Mouse (Mus musculus) cerebellum, adult (tissue): ENCODE measurements around the gene Plcd4.
"Not testable (repeated sequence)": the region's sequence is repeated elsewhere in the genome, so short reads cannot be mapped to it uniquely, and the experiment has no call there.

Experiments used
- ATAC-seq: cut with Nextera tagmentation; 2 replicates; pipeline ENCODE4 v1.9.2; 2017; ENCODE audit warnings: mild to moderate bottlenecking, moderate library complexity, mixed read lengths; ENCODE audit not compliant: insufficient number of reproducible peaks, low FRiP score, low TSS enrichment

The Plcd4 gene

DNA sequence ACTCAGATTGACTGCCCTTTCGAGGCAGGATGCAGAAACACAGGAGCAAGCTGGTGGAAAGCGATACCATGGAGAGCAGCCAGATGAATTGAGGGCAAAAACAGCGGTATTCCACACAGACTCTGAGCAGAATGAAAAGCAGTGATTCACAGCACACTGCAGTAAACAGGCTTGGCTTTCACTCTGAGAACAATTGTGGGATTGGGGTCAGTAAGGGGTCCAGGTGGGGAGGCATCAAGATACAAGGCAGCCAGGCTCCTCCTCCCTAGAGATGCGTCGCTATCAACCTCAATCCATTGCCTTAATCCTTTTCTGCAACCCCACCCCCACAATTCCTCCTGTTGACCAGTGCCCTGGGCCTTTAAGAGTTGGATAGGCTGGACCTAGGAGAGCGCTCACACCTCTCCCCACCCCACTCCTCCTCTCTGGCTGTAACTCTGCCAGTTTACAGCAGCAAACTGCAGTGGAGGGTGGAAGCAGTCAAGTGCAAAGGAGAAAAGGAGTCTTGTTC, at the start of gene Plcd4:
Gene Plcd4 (plus strand): TSS at position 438 of the 511 bp plus-strand sequence.
- ATAC-seq = peak; percentile 94

DNA sequence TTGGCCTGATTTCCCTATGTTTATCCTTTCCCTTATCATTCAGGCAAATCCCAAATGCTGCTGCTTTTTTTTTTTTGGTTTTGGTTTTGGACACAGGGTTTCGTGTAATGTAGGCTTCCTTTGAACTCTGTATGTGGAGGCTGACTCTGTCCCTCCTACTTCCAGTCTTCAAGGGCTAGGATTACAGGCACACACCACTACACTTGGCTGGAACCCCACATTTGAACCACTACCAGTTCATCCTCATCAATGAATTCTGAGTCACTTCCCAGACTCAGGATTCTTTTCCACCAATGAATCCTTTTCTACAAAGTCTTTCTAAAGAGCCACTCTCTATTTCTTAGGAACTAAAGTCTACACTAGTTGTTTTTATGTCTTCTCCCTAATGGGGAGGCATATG, 41.6 kb upstream of the Plcd4 start:
- no peak for ATAC-seq

DNA sequence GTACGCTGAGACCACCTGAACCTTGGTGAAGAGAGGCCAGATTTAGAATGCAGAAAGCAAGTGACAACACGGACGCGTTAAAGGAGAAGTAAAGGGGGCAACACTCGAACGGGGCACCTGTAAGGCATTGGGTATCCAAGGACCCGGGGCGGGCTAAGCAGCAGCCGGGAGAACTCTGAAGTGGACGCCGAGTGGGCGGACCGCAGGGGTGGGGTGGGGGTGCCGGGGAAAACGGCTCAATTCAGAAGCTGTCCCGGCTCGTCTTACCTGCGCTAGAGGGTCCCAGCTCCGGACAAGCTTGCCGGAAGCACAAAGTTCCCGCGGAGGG, 37.3 kb upstream of the Plcd4 start:
- ATAC-seq = no peak

DNA sequence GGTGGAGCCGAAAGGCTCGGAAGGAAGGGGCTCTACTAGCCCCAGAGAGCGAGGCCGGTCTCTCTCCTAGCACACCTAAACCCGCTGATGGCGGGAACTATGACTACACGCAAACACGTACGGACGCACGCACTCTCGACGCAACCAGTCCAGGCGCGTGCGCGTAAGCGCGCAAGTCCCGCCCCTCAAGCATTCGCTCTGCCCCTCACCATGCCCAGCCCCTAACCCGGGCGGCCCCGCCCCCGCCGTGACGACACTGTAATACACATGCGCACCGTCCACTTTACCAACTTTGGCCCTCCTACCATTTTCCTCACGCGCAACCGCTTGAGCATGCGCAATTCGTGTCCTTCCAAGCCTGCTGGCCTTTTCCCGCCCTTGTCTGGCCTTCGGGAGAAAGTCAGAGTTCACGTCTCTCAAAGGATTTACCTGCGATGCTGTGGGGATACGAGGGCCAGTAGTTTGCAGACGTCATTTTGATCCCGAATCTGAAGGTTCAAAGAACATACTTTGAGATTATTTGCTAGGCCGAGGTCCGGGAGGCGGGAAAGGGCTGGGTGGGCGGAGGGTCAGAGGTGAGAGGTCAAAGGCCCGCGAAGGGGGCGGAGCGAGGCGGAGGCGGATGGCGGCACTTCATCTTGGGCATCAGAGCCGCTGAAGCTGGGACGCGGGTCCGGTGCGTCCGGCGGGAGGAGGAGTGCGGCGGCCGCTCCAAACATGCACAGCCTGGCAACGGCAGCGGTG, 36.8 kb upstream of the Plcd4 start, which contains the start of gene Cnot9:
Gene Cnot9 (plus strand): TSS at position 338 of the 744 bp plus-strand sequence.
- ATAC-seq = peak; percentile 97

DNA sequence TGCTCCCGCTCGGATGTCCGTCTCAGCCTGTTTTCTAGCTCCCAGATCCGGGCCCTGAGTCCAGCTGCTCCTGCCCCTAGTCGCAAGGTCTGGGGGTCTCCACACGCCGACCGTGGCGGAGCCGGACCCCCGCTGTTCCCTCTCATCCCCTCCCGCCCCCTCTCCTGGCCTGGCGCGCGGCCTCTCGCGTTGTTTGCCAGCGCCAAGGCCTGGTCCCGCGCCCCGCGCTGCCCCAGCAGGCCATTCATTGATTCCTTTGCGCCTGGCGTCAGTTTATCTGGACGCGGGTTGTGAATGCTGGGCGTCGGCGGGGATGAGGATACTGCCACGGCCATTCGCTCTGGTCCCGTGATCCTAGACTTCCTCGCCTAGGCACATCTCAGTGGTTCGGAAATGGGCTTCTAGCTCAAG, 36.2 kb upstream of the Plcd4 start:
- ATAC-seq = peak; percentile 8; the same call in 1 of the 2 replicates

DNA sequence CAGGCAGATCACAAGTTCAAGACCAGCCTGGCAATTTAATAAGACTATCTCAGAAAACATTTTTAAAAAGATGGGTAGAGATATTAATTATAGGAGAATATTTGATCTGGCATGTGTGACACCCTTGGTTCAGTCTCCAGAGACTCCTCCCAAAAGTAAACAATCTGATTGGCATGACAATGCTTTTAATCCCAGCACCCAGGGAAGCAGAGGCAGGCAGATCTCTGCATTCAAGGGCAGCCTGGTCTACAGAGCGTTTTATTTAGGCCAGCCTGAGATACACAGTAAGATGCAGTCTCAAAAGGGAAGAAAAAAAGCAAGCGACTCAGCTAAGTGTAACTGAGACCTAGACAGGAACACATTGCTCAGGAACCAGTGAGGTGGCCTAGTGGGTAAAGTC, 34.9 kb upstream of the Plcd4 start:
- ATAC-seq = no peak

DNA sequence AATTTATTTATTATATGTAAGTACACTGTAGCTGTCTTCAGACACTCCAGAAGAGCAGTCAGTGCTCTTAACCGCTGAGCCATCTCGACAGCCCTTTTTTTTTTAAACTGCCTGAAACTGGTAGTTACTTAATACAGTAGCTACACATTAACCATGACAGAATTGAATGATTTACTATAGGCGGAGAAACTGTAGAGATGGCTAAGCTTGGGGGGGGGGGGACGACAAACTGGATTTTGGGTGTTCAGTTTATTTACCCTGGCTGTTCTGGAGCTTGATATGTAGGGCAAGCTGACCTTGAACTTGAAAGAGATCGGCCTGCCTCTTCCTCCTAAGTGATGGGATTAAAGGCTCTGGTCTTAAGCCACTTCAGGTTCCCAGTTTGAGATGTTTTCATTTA, 31.4 kb upstream of the Plcd4 start:
- ATAC-seq = no peak

DNA sequence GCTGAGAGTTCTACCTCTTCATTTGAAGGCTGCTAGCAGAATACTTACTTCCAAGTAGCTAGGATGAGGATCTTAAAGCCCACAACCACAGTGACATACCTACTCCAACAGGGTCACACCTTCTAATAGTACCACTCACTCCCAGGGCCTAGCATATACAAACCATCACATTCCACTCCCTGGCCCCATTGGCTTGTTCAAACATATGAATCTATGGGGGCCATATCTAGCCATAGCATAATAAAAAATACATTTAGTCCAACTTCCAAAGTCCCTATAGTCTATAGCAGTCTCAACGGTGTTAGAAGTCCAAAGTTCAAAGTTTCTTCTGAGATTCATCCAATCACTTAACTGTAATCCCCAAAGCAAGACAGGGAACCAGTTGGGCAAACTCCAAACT, 29.7 kb upstream of the Plcd4 start:
- ATAC-seq = not testable (repeated sequence)

DNA sequence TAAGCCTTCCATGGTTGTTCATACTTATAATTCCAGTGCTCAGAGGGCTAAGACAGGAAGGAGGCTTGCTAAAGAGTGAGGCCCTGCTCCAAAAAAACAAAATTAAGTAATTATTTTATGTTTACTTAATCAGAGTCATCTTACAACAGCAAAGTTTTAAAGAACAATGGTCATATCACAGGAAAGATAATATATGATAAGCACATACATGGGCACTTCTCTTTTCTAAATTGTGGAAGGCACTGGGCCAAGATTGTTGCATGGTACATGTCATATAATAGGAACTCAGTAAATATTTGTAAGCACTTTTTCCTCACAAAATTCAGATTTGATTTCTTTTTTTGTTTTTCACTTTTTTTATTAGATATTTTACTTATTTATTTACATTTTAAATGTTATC, 22.8 kb upstream of the Plcd4 start:
- no peak for ATAC-seq

DNA sequence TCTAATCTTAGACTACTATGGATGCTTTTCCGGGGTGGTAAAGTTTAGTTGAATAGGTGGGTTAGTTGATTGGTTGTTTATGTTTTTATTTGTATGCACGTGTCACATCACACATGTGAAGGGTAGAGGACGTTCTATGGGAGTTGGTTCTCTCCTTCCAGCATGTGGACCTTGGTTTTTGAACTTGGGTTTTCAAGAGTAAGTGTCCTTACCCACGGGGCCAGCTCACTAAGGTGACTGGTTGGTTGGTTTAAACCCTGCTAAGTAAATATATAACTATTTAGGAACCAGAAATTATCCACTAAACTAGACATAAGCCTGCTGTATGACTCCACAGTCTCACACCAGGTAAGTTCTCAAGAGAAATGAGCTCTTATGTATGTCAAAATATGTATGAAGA, 17.9 kb upstream of the Plcd4 start:
- no peak for ATAC-seq

DNA sequence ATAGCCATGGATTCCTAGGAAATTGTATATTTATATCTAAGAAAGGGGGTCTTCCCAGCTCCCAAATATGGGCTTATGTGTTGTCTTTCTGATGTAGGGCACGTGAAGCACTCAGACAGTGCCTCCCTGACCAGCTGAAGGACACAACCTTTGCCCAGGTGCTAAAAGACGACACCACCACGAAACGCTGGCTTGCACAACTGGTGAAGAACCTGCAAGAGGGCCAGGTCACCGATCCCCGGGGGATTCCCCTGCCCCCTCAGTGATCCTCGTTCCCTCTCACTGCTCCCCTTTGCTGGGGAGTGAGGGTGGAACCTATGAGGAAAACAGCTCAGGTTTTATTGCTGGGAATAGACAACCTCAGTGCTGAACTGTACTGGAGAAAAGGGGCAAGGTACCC, 14.1 kb upstream of the Plcd4 start:
- no peak for ATAC-seq

DNA sequence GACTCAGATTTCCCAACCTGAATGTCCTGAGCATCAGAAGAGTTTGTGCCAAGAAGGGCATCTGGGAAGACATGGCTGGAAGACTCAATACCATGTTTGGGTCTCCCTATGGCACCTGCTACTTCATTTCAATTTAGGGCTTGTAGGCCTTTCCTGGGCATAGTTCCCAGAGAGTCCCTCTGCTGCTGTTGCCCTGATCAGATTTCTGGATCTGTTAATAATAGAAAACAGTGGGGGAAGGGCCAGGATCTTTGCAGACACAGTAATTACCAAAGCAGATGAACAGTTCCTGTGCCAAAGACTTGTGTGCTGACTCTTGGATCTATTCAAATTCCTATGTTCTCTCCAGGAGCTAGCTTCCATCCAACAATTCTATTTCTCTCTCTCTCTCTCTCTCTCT, 4.0 kb upstream of the Plcd4 start:
- ATAC-seq = no peak

DNA sequence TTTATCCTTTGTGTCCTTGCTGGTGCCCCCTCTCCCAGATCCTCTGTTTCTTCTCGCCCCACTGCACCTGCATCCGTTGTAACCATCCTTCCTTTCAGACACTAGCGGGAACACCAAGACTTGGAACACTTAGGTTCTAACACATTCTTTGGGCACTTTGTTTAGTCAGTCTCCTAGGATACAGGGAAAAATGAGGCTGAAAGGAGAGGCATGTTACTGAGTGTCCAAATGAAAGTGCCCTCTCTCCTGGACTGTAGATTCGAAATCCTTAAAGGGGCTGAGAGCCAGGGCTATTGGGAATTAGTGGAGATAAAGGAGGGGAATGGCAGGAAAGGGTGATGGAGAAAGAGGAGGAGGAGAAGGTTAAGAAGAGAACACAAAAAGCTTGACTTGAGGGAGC, 1.5 kb downstream of the Plcd4 start, which contains the start of gene Usp37:
Gene Usp37 (minus strand): TSS at position 101 of the 400 bp plus-strand sequence.
- no peak for ATAC-seq

DNA sequence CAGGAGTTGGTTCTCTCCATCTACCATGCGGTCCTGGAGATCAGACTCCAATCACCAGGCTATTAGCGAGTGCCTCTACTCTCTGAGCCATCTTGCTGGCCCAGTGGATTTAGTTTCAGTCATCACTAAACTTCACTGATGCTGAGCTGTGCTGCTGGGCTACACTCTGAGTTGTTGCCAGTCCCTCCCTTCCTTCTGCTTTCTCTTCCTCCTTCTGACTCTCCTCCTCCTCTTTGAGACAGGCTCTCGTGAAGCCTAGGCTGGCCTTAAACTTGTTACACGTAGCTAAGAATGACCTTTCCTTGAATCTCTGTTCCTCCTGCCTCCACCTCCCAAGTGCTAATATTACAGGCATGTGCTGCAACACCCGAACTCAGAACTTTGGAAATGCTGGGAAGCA, 16.4 kb downstream of the Plcd4 start:
- no peak for ATAC-seq

DNA sequence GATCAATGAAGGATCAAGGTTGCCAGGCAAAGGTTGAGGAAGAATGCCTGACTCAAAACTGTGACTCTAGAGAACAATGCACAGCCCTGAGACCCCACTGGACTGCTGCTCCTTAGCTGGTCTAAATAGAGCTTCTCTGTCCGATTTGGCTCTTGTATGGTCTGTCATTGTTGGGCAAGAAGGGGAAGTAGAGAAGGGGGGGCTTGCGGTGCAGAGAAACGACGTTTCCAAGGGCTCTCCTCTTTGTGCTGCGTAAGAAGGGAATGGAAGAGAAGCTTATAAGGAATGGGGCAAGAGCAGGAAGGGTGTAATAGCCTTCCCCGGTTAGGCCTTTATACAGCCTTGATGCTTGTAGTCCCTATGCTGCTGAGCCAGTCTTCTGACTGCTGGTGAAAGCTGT, 23.1 kb downstream of the Plcd4 start:
- ATAC-seq = no peak

DNA sequence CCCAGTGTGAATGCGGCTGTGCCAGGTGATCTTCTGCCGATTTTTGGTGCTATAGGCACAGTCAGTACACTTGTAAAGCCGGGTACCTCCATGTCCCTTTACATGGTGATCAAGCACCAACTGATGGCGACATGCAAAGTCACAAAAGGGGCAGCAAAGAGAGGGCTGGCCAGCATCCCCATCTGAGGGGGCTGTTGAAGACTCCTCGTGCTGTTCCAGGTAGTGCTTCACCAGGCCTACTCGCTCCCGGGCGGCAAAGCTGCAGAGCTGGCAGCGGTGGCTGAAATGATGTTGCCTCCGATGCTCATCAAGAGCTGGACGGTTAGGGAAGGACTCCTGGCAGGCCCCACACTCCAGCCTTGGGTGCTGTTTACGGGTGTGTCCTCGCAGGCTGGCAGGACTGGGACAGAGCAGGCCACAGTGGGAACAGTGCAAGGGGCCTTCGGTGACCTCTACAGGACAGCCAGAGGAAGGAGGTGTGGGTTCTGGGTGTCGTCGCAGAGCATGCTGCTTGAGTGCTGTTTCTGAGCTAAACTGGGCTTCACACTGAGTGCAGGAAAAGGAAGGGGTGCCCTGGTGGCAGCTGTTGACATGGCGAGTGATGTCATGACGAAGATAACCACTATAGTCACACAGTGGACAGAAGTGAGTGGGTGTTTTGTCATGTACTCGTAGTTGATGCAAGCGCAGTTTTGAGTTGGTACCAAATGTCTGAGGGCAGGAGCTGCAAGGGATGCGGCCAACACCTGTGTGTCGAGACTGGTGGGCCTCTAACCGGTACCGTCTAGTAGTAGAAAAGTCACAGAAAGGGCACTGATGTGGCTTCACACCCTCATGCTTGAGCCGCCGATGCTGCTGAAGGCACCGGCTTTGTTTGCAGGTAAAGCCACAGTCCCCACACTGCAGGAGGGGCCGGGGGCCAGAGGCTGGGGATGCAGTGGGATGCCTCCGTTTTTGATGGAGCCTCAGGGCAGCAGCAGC, 27.3 kb downstream of the Plcd4 start:
- ATAC-seq = no peak

DNA sequence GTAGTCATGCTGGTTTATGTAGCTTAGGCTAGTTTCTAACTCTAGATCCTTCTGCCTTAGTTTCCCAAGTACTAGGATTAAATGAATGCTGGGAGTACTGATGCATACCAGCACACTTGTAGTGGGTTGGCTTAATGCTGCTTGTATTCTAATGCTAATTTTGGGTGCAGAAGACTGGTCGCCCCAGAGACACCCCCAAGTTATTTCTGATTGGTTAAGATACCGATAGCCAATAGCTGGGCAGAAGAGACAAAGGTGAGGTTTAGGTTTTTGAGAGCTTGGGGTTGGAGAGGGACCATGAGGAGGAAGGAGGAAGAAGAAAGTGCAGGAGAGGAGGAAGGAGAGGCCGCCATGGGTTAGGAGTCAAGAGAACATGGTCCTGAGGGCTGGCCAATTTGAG, 39.9 kb downstream of the Plcd4 start:
- ATAC-seq = no peak

DNA sequence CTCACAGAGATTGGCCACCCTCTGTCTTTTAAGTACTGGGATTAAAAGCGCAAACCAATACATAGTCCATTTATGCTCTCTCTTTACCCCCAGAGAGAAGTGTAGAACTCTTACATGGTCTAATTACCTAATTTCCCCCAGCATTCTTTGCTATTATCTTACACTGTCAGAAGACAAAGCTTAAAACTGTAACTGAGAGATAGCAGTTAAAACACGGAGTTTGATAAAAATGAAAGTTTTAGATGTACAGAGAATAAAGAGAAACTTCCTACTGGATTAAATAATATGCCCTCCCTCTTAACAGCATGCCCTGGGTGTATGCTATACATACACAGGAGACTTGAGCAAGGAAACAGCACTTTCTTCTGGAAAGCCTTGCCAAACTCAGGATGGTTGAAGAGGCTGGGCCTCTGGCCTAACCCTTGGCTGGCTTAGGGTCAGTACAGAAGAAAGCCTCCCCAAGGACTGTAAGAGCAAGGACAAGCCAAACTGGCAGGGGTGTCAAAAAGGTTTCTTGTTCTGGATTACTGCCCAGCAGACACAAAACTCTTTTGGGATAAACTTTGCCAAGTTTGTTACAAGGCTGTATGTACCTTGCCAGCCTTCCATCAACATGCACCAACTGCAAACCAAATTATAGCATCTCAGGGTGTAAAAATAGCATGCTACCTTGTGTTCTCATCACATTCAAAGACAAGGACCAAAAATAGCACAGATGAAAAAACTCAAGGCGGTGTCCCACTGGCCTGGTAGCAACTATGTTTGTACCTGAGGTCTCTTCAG, 42.1 kb downstream of the Plcd4 start:
- no peak for ATAC-seq

DNA sequence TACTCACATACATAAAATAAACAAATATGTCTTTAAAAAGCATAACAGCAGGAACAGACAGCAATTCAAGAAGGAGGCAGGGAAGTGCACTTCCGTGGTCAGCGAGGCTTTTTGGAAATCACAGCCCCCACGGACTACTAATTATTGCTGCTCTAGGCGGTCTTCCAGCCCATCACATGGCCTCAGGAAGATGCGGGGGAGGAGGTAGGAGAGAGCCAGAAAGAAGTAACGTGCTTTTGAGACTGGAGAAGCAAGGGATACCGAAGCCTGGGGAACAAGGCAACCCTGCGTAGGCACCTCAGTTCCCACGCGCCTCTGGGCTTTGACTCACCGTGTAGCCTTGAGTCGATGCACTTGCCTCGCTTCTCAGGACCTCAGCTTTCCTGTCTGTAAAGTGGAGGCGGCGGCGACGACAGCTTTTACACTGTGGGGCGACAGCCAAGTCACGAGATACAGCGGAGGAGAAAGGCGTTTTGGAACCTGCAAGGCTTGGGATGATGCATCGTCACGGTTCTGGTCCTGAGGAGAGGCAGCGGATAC, 44.6 kb downstream of the Plcd4 start:
- peak; percentile 4; the same call in 1 of the 2 replicates for ATAC-seq

DNA sequence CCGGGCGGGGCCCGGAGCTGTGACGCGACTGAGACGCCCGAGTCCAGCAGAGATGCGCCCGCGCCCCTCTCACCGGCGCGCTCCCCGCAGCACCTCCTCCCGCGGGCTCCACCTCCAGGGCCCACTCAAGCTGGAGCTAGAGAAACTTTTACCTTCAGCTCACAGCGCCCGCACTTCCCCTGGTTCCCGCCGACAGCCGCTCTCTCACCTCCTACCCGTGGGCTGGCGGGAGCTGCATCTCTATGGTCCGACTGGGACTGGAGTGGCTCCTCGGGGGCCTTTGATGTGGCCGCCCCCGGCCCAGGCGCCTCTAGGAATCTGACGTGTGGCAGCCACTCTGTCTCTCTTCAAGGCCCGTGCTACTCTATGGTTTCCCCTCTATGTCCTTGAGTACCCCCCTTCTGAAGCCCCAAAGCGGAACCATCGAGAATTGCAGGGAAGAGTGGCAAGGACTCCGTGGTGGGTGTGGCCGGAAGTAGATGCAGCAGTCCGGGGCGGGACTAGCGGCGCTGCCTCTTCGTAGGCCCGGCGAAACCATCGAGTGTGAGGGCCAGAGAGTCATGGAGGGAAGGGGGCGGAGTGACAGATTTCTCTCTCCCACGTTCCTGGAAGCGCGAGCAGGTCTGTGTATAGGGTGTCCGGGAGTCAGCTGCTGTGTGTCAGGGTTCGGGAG, 45.2 kb downstream of the Plcd4 start, which contains the start of the genes Zfp142 and Bcs1l:
Gene Zfp142 (minus strand): TSS at position 474 of the 673 bp plus-strand sequence.
Gene Bcs1l (plus strand): TSS at position 517 of the 673 bp plus-strand sequence.
- peak; percentile 96 for ATAC-seq
